Mouse (Mus musculus) layer of hippocampus, postnatal 25 days (tissue): ENCODE data around the gene Mt1. TPM values are rescaled to one million over a fixed set of nuclear protein-coding genes. Genes with fewer than 3 reads are reported as not detected.
"Not testable (repeated sequence)": the region's sequence is repeated elsewhere in the genome, so short reads cannot be mapped to it uniquely, and the experiment has no call there.

Experiments used
- DNase-seq, 2 experiments: peaks; one replicate each; pipeline ENCODE4 v3.0.0; 2022; ENCODE audit warnings: mixed read lengths in 2 of 2, low spot score in 1 of 2; ENCODE audit errors: extremely low spot score in 1 of 2
- total RNA-seq, 2 experiments: library from RNA; stranded (reverse); gene quantifications; 2 replicates each; pipeline ENCODE4 v1.2.3; 2021

The Mt1 gene
- total RNA-seq: 100 to 1,000 TPM; 584 to 804 TPM

- DNase-seq: peak; percentile 70 to 74
These were observed at the start of gene Mt1 for GRCm38 (mm10) chr8:94178857-94179712. Mt1 (plus strand) TSS chr8:94179082.

DNA sequence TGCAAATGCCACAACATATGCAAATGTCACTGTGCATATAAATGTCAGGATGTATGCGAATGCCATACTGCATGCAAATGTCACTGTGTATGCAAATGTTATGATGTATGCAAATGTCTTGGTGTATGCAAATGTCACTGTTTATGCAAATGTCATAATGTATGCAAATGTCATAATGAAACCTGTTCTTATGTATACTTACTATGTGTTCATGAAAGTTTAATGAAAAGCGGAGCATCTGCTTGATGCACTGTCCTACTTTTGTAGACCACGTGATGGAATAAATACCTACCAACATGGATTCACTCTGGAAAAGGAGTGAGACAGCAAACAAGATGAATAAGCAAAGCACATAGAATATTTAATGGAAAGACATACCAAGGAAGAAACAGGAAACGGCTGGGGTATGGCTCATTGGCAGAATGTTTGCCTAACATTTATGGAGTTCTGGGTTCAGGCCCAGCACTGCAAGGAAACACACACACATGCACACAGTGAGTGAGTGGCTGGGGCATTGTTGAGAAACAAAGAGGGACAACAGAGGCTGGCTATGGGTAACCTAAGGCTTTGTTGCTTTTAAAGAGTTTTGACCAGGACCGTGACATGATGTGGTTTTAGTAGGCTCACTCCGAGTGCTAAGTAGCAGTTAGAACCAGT is 49.6 kb upstream of the Mt1 start:
- no peak for DNase-seq

DNA sequence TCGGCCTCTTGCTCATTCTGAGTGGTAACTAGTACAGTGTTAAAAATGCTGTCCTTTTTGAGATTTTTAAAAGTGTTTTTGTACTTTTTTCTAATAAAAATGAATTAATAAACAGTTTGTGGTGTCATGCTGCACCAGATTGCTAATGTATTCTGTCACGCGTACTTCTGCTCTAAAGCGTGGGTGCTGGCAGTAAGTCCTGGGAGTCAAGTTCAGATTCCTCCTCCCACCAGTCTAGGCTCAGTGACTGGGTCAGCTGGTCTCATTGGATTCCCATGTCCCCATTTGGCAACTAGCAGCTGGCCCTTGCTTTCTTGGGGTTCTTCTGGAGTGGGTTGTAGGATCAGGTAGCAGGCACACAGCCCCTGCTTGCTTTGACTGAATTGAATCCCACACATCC is 48.8 kb upstream of the Mt1 start:
- DNase-seq: no peak

DNA sequence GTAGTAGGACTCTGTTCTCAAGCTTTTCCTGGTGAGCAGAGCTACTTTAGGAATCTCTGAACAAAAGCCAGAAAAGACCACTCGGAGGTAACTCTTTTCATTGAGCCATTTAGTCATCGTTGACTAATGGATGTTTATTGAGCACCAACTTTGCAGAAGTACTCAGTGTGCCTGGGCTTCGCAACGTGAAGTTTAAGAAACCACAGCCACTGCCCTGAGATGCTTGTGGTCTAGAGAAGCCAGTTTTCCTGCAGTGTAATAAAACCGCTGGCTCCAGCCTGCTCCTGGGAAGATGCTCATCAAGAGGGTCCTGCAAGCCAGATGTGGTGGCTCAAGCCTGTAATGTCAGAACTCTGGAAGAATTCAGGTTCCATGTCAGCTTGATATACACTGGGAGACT is 46.8 kb upstream of the Mt1 start:
- no peak for DNase-seq

DNA sequence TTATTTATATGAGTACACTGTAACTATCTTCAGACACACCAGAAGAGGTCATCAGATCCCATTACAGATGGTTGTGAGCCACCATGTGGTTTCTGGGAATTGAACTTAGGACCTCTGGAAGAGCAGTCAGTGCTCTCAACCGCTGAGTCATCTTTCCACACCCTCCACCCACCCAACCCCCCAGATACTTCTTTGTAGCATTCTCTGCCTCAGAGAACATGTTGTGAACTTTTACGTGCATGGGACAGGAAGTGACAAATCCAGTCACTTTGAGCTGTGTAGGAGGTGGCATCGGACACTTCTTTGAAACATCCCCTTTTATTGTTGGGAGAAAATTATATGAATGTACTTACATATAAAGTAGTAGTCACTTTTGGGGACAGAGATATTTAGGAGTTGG is 44.3 kb upstream of the Mt1 start:
- not testable (repeated sequence) for DNase-seq

- no peak for DNase-seq
These were observed 43.3 kb upstream of the Mt1 start for GRCm38 (mm10) chr8:94135556-94135955.

- DNase-seq: no peak
These were observed 42.7 kb upstream of the Mt1 start for GRCm38 (mm10) chr8:94136192-94136591.

DNA sequence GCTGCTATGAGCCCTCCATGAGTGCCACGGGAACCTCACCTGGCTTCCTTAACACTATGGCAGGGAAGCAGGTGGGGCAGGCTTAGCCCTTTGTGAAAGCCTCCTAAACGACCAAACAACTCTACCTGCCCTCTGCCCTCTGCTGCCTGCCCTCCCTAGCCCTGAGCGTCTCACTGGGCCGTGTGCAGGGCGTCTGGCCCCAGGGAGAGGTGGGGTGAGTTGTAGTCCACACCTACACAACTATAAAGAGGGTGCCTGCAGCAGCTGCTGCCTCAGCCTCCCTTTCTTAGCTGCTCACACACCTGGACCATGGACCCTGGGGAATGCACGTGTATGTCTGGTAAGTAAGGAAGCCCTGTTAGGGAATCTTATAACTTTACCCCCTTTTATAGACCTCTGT is 41.9 kb upstream of the Mt1 start, which contains the start of gene Mt4:
Mt4 (plus strand) TSS at position 265 of the 400 bp plus-strand sequence.
- DNase-seq: no peak

GRCm38 (mm10) chr8:94140266-94140795 is 38.6 kb upstream of the Mt1 start:
- no peak for DNase-seq

GRCm38 (mm10) chr8:94148236-94148635 is 30.6 kb upstream of the Mt1 start:
- DNase-seq: no peak

GRCm38 (mm10) chr8:94150925-94151324 is 28.0 kb upstream of the Mt1 start:
- DNase-seq: no peak

- DNase-seq: peak; percentile 81 to 85
These were observed 26.2 kb upstream of the Mt1 start, which contains the start of gene Mt3 for GRCm38 (mm10) chr8:94152513-94153300. Mt3 (plus strand) TSS chr8:94152607.

DNA sequence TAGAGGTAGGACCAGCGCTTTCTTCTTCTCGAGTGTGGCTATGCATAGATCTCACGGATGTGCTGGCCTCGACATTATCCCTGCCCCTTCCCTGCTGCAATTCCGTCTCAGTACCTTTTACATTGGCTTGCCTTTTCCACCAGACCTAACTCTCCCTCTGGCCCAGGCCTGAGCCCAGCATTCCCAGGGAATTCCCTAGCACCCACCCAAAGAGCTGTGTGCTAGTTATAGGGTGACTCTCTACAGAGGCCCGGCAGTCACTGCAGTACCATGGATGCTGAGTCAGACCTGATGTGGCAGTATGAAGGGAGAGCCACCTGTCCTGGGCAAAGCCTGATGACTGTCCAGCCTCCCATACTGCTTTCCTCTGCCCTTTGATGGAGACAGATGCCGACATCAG is 25.4 kb upstream of the Mt1 start:
- DNase-seq: peak in 1 of 2 experiments; percentile 40

DNA sequence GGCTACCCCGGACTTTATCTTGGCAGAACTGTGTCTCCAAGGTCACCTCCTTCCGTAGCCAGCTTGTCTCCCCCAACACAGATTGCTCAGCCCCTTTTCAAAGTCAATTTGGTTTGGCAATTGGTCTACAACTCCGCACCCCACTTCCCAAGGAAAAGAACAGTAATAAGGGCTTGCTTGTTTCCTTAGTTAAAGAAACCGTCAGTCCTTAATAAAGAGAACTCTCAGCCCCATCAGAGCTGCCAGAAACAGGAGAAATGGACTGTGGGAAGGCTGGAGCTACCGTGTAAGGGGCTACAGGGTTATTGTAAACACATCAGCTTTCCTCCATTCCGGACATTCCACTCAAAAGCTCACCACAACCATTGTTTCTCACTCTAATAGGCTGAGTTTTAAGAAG is 24.3 kb upstream of the Mt1 start:
- DNase-seq: no peak

DNA sequence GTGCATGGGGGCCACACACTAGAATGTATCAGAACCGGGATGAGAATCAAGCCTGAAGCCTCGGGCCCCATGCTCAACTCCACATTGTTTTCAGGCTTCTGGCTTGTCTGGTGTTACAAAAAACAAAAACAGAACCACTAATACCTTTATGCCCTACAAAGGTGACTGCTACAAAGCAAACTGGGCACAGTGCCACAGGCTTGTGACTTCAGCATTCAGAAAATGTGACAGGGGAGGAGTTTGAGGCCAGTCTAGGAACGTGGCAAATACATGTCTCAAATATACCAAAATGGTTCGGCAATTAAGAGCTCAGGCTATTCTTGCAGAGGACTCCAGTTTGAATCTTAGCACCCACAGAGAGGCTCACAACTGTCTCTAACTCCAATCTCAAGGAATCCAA is 22.8 kb upstream of the Mt1 start:
- DNase-seq: no peak

- DNase-seq: not testable (repeated sequence)
These were observed 13.1 kb upstream of the Mt1 start for GRCm38 (mm10) chr8:94165772-94166171.

DNA sequence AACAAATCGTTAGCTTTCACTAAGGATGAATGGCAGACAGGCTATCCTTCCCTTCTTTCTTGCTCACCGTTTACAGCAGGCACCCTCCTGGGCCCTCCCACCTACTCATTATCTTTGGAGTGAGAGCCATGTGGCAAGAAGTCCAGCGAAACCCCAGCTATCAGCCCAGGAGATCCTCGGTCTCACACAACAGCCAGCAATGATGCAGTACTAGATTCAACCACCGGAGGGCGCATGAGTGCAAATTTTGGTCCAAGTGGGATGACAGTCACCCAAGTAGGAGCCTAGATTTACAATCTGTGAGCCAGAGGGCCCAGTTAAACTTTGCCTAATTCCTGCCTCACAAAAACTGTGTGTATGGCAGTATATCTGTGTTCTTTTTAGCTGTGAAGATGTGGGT is 11.6 kb upstream of the Mt1 start:
- peak; percentile 99 to 100 for DNase-seq

DNA sequence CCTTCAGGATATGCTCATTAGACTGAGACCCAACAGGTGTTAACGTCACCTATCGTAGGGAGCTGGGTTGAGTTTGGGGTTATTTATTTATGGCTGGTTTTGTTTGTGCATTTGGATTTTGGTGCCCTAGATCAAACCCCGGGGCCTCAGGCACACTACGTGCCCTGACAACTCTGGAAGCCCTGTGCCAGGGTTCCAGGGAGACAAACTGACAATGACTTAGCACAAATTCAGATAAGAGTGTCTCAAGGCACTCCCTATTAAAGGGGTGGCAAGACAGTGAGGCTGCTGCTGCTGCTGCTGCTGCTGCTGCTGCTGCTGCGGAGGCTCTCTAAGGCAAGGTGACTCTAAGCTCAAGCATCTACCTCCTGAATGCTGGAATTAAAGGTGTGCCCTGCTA is 9.3 kb upstream of the Mt1 start:
- no peak for DNase-seq

DNA sequence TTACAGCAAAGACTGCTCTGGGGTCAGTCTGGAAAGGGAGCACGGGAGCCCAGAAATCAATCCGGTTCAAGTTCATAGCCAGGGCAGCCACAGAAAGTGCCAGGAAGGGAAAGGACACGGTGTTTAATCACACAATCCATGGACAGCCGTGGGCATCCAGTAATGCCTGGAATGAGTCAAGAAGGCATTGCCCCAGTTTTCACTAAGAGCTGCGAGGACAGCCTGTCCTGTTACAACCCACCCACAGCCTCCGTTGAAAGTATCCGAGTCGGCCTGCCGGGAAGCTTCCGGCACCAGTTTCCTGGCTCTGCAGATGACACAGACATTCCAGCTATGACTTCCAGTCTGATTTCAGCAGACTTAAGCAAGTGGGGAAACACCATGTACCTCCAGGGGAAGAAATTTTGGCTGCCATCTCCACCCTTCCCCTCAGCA is 7.5 kb upstream of the Mt1 start:
- DNase-seq: no peak

GRCm38 (mm10) chr8:94172075-94172808 is 6.6 kb upstream of the Mt1 start, which contains the start of gene Mt2:
Mt2 (plus strand) TSS chr8:94172664.
- DNase-seq: peak; percentile 39 to 61
